Mouse (Mus musculus) G1E (cell line): ENCODE measurements around the gene Scn3a.

ENCODE experiments used
- CTCF ChIP-seq: IDR thresholded peaks from 2 replicates; pipeline ENCODE4 v1.5.1; 2012; ENCODE audit warnings: low read depth, low read length, inconsistent platforms, mixed read lengths
- GATA1 ChIP-seq: IDR thresholded peaks from 2 replicates; pipeline ENCODE4 v1.6.1; 2012; ENCODE audit warnings: borderline replicate concordance, low read length, inconsistent platforms, mixed read lengths
- POLR2AphosphoS5 ChIP-seq: IDR thresholded peaks from 2 replicates; pipeline ENCODE4 v1.6.1; 2012; ENCODE audit warnings: low read depth, low read length, inconsistent platforms; ENCODE audit not compliant: insufficient replicate concordance

DNA sequence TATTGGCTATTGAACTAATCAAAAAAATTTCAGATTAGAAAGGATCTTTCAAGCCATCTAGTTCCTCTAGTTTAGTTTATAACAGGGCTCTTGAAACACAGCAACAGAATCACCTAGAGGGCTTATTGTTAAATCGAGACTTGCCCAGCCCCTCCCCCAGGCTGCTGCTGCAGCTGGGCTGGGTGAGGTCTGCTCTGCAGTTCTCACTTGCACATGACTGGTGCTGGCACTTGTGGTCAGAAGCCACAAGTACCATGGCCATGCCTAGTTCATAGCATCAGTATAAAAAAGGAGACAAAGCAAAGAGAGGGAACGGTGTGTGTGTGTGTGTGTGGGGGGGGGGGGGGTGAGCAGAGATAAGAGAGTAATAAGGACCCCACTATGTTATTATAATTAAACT lies 15.7 kb downstream of the Scn3a start:
- TF ChIP-seq CTCF (no peak), GATA1 (no peak), POLR2AphosphoS5 (no peak)
